ENCODE assay signal across 10 mouse cellular contexts in genomic region chr19:49264616-49265015, GRCm38 (mm10).
DNase-seq lines count a peak whose midpoint lies in the region.
"Had no signal": no experiment of that assay in that cellular context is flagged by ENCODE, and none has a peak within 500 bp of the region (broad histone marks: within the 10 kb centered on the region; RNA-seq: fewer than 3 reads in every experiment).

No protein-coding gene starts in this region.

- intact Hi-C loops in gastrocnemius, postnatal 36 days (cut with DNase I) = no loop called here

- DNase-seq in kidney, adult 9 months = peak; percentile 5
- no peak for DNase-seq in kidney, adult 18-20 months
- DNase-seq in lung, postnatal 10 days = peak; percentile 10
- no peak for DNase-seq in lung, postnatal 36 days
- DNase-seq in NIH3T3 (ENCODE audit: low read depth) = peak; percentile 12
- DNase-seq in layer of hippocampus, adult 9-10 months (ENCODE audit: low spot score) = peak; percentile 41
- DNase-seq in gastrocnemius, postnatal 36 days = no peak
- DNase-seq: adrenal gland, postnatal 14 days; gastrocnemius, postnatal 25 days; thymus, postnatal 4 days had no signal

Comparison
In these comparisons a context has a peak if more than half of its experiments do, and no peak if none do; other contexts are left out.
1. DNase-seq: peak in kidney, adult 9 months (single experiment), lung, postnatal 10 days (single experiment), NIH3T3 (single experiment) and layer of hippocampus, adult 9-10 months (single experiment); none in kidney, adult 18-20 months (single experiment), lung, postnatal 36 days (single experiment) and gastrocnemius, postnatal 36 days (0 of 2).